Mouse (Mus musculus): Measurements from ENCODE around the gene Shoc2. TPM values are rescaled to one million over a fixed set of nuclear protein-coding genes. Genes with fewer than 3 reads are reported as not detected.
A peak's percentile ranks its signal among the peaks of the same experiment; 100 is the strongest.

Shoc2 gene
- polyA plus RNA-seq, 1 experiment from 2014 or later = 59.6 TPM

DNA sequence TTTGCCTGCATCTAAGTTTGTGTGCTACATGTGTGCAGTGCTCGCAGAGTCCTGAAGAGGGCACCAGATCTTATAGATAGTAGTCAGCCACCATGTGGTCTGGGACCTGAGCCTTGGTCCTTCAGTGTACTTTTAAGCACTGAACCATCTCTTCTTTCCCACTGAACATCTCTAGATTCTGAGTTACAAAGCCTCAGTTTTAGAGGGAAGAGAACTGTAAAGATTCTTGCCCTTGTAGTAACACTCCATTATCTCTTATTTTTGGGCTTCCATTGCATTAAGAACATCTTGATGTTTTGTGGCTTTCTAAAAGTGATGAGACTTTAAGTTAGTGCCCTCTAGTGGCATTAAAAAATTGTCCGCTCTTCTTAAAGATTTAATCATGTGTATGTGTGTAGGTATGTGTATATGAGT is 18.8 kb upstream of the Shoc2 start:
- ATAC-seq (ENCODE audit: low FRiP score, low TSS enrichment) = no peak
- Histone ChIP-seq H3K27ac (ENCODE audit: low read depth, low read length) (no peak overlapping the region), H3K9me3 (ENCODE audit: control insufficient read depth, low read length) (no peaks in the 10 kb centered on the region), H3K4me1 (ENCODE audit: control insufficient read depth, insufficient read depth, low read length) (no peaks in the 10 kb centered on the region), H3K4me2 (replicated peaks; ENCODE audit: low read depth, low read length) (no peak overlapping the region), H3K9ac (ENCODE audit: low read depth, low read length) (no peak overlapping the region), H3K36me3 (ENCODE audit: control insufficient read depth, insufficient read depth, low read length) (peaks cover 55% of the 10 kb centered on the region), H3K4me3 (ENCODE audit: low read length) (no peak overlapping the region), H3K27me3 (ENCODE audit: control insufficient read depth, insufficient read depth, low read length) (no peaks in the 10 kb centered on the region)
- 80% methylated on average over 2 of the region's 2 CpGs for WGBS

DNA sequence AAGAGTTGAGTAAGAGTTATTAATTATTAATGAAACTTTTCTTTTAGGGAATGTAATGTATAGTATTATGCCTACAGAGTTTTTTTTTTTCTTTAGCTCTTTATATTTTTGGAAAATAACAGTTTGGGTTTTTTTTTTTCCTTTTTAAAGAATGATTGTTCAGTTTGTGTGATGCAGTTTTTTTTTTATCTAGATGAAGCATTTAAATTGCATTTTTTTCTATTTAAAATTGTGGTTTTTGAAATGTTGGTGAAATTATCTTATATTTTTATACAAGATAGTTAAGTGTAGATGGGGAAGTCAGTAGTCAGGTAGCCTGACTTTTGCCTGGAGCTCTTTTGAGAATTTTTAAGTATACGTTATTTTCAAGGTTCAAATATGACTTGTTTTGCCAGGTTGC is 17.4 kb upstream of the Shoc2 start:
- 82% methylated on average over 1 of the region's 1 CpGs for WGBS
- Histone ChIP-seq H3K4me2 (replicated peaks; ENCODE audit: low read depth, low read length) (no peak overlapping the region), H3K9ac (ENCODE audit: low read depth, low read length) (no peak overlapping the region), H3K36me3 (ENCODE audit: control insufficient read depth, insufficient read depth, low read length) (peaks cover 59% of the 10 kb centered on the region), H3K27me3 (ENCODE audit: control insufficient read depth, insufficient read depth, low read length) (no peaks in the 10 kb centered on the region), H3K4me1 (ENCODE audit: control insufficient read depth, insufficient read depth, low read length) (no peaks in the 10 kb centered on the region), H3K27ac (ENCODE audit: low read depth, low read length) (no peak overlapping the region), H3K9me3 (ENCODE audit: control insufficient read depth, low read length) (no peaks in the 10 kb centered on the region), H3K4me3 (ENCODE audit: low read length) (no peak overlapping the region)
- ATAC-seq (ENCODE audit: low FRiP score, low TSS enrichment) = no peak

DNA sequence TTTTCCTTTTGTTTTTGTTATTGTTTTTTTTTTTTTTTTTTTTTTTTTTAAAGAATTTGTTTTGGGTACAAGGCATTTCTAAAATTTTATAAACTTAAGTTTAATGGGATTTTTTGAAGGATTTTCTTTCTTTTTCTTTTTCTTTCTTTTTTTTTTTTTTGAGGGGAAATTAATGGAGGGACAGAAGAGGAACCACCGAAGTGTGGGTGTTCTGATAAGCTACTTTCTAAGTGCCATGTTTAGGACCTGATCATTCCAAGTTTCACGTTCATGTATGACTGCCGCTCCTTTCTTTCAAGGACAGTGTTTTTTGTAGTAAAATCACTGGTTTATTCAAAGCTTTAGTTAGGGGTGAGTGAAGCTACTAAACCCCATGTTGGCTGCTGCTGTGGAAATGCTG is 14.9 kb upstream of the Shoc2 start:
- ATAC-seq (ENCODE audit: low FRiP score, low TSS enrichment) = no peak
- WGBS = 93% methylated on average over 3 of the region's 3 CpGs
- Histone ChIP-seq H3K9ac (ENCODE audit: low read depth, low read length) (no peak overlapping the region), H3K4me2 (replicated peaks; ENCODE audit: low read depth, low read length) (no peak overlapping the region), H3K27me3 (ENCODE audit: control insufficient read depth, insufficient read depth, low read length) (no peaks in the 10 kb centered on the region), H3K9me3 (ENCODE audit: control insufficient read depth, low read length) (no peaks in the 10 kb centered on the region), H3K4me3 (ENCODE audit: low read length) (no peak overlapping the region), H3K36me3 (ENCODE audit: control insufficient read depth, insufficient read depth, low read length) (peaks cover 67% of the 10 kb centered on the region), H3K27ac (ENCODE audit: low read depth, low read length) (no peak overlapping the region), H3K4me1 (ENCODE audit: control insufficient read depth, insufficient read depth, low read length) (no peaks in the 10 kb centered on the region)

DNA sequence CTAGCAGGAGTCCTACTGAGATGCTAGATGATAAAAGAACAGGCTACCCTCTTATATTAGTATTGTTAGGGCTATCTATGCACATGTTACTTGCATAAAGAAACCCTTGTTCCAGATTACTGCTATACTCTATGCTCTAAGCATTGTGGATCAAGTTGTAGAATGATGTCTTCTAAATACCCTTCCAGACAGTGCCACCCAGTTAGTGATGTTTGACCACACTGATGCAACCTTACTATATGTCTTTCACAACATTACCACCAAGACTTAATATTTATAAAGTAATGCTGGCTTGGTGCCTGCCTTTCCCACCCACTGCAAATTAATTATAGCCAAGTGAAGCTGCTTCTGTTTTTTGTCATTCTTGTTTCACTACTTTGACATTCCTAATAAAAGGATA is 11.1 kb upstream of the Shoc2 start:
- no peak for ATAC-seq (ENCODE audit: low FRiP score, low TSS enrichment)
- Histone ChIP-seq H3K4me1 (ENCODE audit: control insufficient read depth, insufficient read depth, low read length) (no peaks in the 10 kb centered on the region), H3K9me3 (ENCODE audit: control insufficient read depth, low read length) (no peaks in the 10 kb centered on the region), H3K36me3 (ENCODE audit: control insufficient read depth, insufficient read depth, low read length) (peaks cover 56% of the 10 kb centered on the region), H3K4me2 (replicated peaks; ENCODE audit: low read depth, low read length) (no peak overlapping the region), H3K27me3 (ENCODE audit: control insufficient read depth, insufficient read depth, low read length) (no peaks in the 10 kb centered on the region), H3K9ac (ENCODE audit: low read depth, low read length) (no peak overlapping the region), H3K4me3 (ENCODE audit: low read length) (no peak overlapping the region), H3K27ac (ENCODE audit: low read depth, low read length) (no peak overlapping the region)

DNA sequence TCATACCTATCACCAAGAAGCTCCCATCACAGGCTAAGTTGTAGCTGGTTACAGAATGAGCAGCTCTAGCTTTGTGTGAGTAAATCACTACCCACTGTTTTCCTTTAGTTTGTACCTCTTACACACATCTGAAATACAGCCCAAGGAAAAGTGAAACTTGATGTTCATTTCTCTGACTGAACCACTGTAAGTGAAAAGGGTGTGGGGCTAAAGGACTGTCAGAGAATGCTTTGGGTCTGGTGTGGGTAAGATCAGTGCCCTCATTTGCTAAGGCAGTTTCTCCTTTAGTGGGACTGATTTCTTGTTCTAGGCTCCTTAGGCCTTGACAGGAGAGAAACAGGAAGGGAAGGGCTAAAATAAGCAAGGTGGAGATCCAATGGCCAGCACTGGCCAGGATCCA is 10.1 kb upstream of the Shoc2 start:
- H3K36me3 ChIP-seq (ENCODE audit: control insufficient read depth, insufficient read depth, low read length) = peaks cover 55% of the 10 kb centered on the region
- no peak overlapping the region for H3K27ac ChIP-seq (ENCODE audit: low read depth, low read length)
- H3K4me3 ChIP-seq (ENCODE audit: low read length) = no peak overlapping the region
- no peak overlapping the region for H3K4me2 ChIP-seq (replicated peaks; ENCODE audit: low read depth, low read length)
- H3K9me3 ChIP-seq (ENCODE audit: control insufficient read depth, low read length) = no peaks in the 10 kb centered on the region
- ATAC-seq (ENCODE audit: low FRiP score, low TSS enrichment) = no peak
- no peak overlapping the region for H3K9ac ChIP-seq (ENCODE audit: low read depth, low read length)
- H3K27me3 ChIP-seq (ENCODE audit: control insufficient read depth, insufficient read depth, low read length) = no peaks in the 10 kb centered on the region
- no peaks in the 10 kb centered on the region for H3K4me1 ChIP-seq (ENCODE audit: control insufficient read depth, insufficient read depth, low read length)

DNA sequence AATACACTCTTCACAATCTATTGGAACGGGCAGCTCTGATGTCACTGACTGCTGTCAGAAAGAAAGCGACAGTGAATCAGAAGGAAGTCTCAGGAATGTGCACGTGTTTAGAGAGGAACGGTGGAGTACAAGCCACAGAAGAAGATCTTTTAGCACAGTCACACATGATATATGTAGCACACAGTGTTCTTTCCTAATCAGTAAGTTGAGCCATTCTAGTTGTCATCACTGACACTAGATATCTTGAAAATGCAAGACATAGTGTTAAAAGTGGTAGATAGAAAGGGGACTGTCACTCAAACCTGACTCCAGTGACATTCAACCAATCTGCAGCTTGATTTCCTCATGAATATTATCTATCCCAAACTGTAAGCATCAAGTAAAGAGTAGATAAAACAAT is 4.6 kb upstream of the Shoc2 start:
- no peak overlapping the region for H3K4me2 ChIP-seq (replicated peaks; ENCODE audit: low read depth, low read length)
- H3K27ac ChIP-seq (ENCODE audit: low read depth, low read length) = no peak overlapping the region
- no peaks in the 10 kb centered on the region for H3K9me3 ChIP-seq (ENCODE audit: control insufficient read depth, low read length)
- no peaks in the 10 kb centered on the region for H3K27me3 ChIP-seq (ENCODE audit: control insufficient read depth, insufficient read depth, low read length)
- WGBS = 83% methylated on average over 4 of the region's 4 CpGs
- H3K4me1 ChIP-seq (ENCODE audit: control insufficient read depth, insufficient read depth, low read length) = 0 out of 2 replicates have a peak, but pooled peaks cover 7% of the 10 kb centered on the region
- no peak for ATAC-seq (ENCODE audit: low FRiP score, low TSS enrichment)
- H3K9ac ChIP-seq (ENCODE audit: low read depth, low read length) = no peak overlapping the region
- no peak overlapping the region for H3K4me3 ChIP-seq (ENCODE audit: low read length)
- peaks cover 12% of the 10 kb centered on the region for H3K36me3 ChIP-seq (ENCODE audit: control insufficient read depth, insufficient read depth, low read length)

DNA sequence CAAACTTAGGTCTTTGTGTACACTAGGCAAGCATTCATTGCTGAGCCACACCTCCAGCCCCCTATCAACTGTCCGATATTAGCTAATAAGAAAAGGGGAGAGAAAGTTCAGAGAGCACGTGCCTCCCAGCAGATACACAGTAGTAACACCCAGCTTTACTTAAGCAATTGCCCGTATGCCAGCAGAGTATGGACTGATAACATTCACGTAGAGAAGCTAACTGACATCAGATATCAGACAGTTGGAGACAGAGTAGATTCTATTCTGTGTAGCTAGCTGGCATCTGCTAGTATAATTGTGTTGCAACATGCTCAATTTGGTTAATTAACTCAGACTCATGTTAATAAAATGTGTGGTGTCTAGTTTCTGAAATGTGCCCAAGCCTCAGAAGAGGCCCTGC is 3.0 kb upstream of the Shoc2 start:
- WGBS = 81% methylated on average over 4 of the region's 4 CpGs
- Histone ChIP-seq H3K9me3 (ENCODE audit: control insufficient read depth, low read length) (no peaks in the 10 kb centered on the region), H3K36me3 (ENCODE audit: control insufficient read depth, insufficient read depth, low read length) (peaks cover 9% of the 10 kb centered on the region), H3K27me3 (ENCODE audit: control insufficient read depth, insufficient read depth, low read length) (no peaks in the 10 kb centered on the region), H3K9ac (ENCODE audit: low read depth, low read length) (no peak overlapping the region), H3K4me1 (ENCODE audit: control insufficient read depth, insufficient read depth, low read length) (0 out of 2 replicates have a peak, but pooled peaks cover 7% of the 10 kb centered on the region), H3K27ac (ENCODE audit: low read depth, low read length) (no peak overlapping the region), H3K4me2 (replicated peaks; ENCODE audit: low read depth, low read length) (no peak overlapping the region), H3K4me3 (ENCODE audit: low read length) (no peak overlapping the region)
- ATAC-seq (ENCODE audit: low FRiP score, low TSS enrichment) = no peak

DNA sequence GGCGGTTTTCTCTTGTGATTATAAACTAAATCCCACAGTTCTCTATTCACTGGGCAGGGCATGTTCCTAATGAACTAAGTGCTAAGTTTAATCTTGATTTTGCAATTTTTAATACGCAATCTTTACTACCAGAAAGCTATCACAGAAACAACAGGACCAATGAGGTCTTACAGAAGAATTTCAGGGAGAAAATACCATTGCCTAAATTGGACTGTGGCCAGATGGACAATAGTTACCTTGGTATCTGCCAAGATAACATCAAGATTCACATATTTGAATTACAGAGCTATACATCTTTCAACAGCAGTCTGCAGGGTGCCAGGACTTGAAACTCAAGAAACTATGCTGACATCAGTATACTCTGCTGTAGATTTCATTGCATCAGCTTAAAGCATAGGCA is 1.8 kb upstream of the Shoc2 start:
- H3K4me3 ChIP-seq (ENCODE audit: low read length) = no peak overlapping the region
- ATAC-seq (ENCODE audit: low FRiP score, low TSS enrichment) = no peak
- 99% methylated on average over 2 of the region's 2 CpGs for WGBS
- no peaks in the 10 kb centered on the region for H3K27me3 ChIP-seq (ENCODE audit: control insufficient read depth, insufficient read depth, low read length)
- no peak overlapping the region for H3K27ac ChIP-seq (ENCODE audit: low read depth, low read length)
- H3K36me3 ChIP-seq (ENCODE audit: control insufficient read depth, insufficient read depth, low read length) = peaks cover 9% of the 10 kb centered on the region
- H3K9ac ChIP-seq (ENCODE audit: low read depth, low read length) = no peak overlapping the region
- H3K4me1 ChIP-seq (ENCODE audit: control insufficient read depth, insufficient read depth, low read length) = peaks cover 10% of the 10 kb centered on the region; the same call in 1 of the 2 replicates
- H3K4me2 ChIP-seq (replicated peaks; ENCODE audit: low read depth, low read length) = no peak overlapping the region
- H3K9me3 ChIP-seq (ENCODE audit: control insufficient read depth, low read length) = no peaks in the 10 kb centered on the region

DNA sequence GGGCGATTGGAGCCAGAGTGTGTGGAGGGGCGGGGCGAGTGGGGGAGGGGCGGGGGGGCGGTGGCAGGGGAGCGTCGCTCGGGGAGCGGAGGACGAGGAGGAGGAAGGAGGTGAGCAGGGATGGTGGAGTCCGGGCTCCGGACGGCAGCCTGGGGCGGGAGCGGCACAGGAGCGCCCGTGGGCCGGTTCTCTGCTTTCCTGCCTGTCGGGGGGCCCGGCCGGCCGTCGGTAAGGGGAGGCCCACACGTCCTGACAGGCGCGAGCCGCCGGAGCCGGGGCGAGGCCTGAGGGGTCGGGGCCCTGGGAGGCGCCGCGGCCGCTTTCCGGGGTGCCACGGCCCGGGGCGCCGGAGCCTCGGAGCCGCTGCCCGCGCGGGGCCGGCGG is 672 bp downstream of the Shoc2 start:
- no peaks in the 10 kb centered on the region for H3K36me3 ChIP-seq (ENCODE audit: control insufficient read depth, insufficient read depth, low read length)
- H3K9ac ChIP-seq (ENCODE audit: low read depth, low read length) = peak overlapping the region; percentile 97
- no peaks in the 10 kb centered on the region for H3K9me3 ChIP-seq (ENCODE audit: control insufficient read depth, low read length)
- peak overlapping the region; percentile 53 for H3K4me2 ChIP-seq (replicated peaks; ENCODE audit: low read depth, low read length)
- WGBS = under 1% methylated on average over 40 of the region's 47 CpGs
- no peak; the same call in 1 of the 2 replicates for ATAC-seq (ENCODE audit: low FRiP score, low TSS enrichment)
- H3K27ac ChIP-seq (ENCODE audit: low read depth, low read length) = peak overlapping the region; percentile 96
- H3K4me1 ChIP-seq (ENCODE audit: control insufficient read depth, insufficient read depth, low read length) = peaks cover 12% of the 10 kb centered on the region; the same call in 1 of the 2 replicates
- peak overlapping the region; percentile 86 for H3K4me3 ChIP-seq (ENCODE audit: low read length)
- H3K27me3 ChIP-seq (ENCODE audit: control insufficient read depth, insufficient read depth, low read length) = no peaks in the 10 kb centered on the region

All from kidney, embryonic 14.5 days (tissue).